Mouse (Mus musculus) embryonic facial prominence, embryonic 10.5 days (tissue): ENCODE data around the gene Nav1. TPM values are rescaled to one million over a fixed set of nuclear protein-coding genes. Genes with fewer than 3 reads are reported as not detected.

Experiments used
- DNase-seq: peaks from one replicate; pipeline ENCODE4 v3.0.0-alpha.2; 2017; ENCODE audit warnings: low spot score
- H3K27ac ChIP-seq: fragments of 300-500 bp; sonication (generic); replicated peaks from 2 replicates; pipeline ENCODE4 v1.5.1; 2016; ENCODE audit warnings: mild to moderate bottlenecking
- H3K27me3 ChIP-seq: fragments of 300-500 bp; sonication (generic); replicated peaks from 2 replicates; pipeline ENCODE4 v1.6.1; 2016; ENCODE audit warnings: low read depth, mild to moderate bottlenecking; ENCODE audit not compliant: poor library complexity, severe bottlenecking
- H3K36me3 ChIP-seq: fragments of 300-500 bp; sonication (generic); replicated peaks from 2 replicates; pipeline ENCODE4 v1.6.1; 2016; ENCODE audit warnings: mild to moderate bottlenecking, moderate library complexity
- H3K4me1 ChIP-seq: fragments of 300-500 bp; sonication (generic); 2 replicates; pipeline ENCODE4 v1.6.1; 2016
- H3K4me3 ChIP-seq: fragments of 300-500 bp; sonication (generic); 2 replicates; pipeline ENCODE4 v1.5.1; 2016; ENCODE audit warnings: mild to moderate bottlenecking, moderate library complexity
- H3K9me3 ChIP-seq: fragments of 300-500 bp; sonication (generic); 2 replicates; pipeline ENCODE4 v1.6.1; 2016; ENCODE audit warnings: mild to moderate bottlenecking
- WGBS: fragments of 180-500 bp; shearing (Covaris S2); methylation state at CpG from one replicate; pipeline ENCODE4 v1.1.7; 2016; 5-methylcytosine and 5-hydroxymethylcytosine counted together
- polyA plus RNA-seq: library from polyadenylated mRNA; unstranded; fragments of >200 nt; fragmentation: Nextera tagmentation; extraction: Ambion mirVana; gene quantifications from 2 replicates; pipeline ENCODE4 v1.2.1, GENCODE M21; 2016

Nav1 gene
- polyA plus RNA-seq, 1 experiment from 2014 or later: 24.1 TPM

DNA sequence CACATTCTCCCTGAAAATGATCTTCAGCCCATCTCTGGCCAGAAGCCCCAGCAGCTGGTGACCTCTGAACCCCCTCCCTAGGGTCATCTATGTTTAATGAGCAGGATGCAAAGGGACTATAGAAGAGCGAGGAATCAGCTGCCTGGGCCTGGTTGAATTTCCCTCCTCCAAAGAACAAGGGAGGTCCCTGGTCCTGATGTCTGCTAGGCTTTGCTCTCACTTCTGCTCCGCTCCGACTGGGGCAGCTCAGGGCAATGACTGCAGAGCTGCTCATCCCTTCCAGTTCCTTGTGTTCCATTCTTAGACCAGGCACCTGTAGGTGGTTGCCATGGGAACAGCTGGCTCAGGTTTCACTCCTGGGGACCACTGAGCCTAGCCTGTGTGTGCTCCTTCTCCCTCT, 56.2 kb downstream of the Nav1 start:
- H3K4me3 ChIP-seq: no peak overlapping the region
- DNase-seq: peak; percentile 63
- WGBS: 45% methylated on average over 3 of the region's 3 CpGs
- H3K27me3 ChIP-seq: 0 out of 2 replicates have a peak, but pooled peaks cover 1% of the 10 kb centered on the region
- peaks cover 75% of the 10 kb centered on the region for H3K4me1 ChIP-seq
- no peaks in the 10 kb centered on the region for H3K9me3 ChIP-seq
- no peak overlapping the region for H3K27ac ChIP-seq
- H3K36me3 ChIP-seq: no peaks in the 10 kb centered on the region

DNA sequence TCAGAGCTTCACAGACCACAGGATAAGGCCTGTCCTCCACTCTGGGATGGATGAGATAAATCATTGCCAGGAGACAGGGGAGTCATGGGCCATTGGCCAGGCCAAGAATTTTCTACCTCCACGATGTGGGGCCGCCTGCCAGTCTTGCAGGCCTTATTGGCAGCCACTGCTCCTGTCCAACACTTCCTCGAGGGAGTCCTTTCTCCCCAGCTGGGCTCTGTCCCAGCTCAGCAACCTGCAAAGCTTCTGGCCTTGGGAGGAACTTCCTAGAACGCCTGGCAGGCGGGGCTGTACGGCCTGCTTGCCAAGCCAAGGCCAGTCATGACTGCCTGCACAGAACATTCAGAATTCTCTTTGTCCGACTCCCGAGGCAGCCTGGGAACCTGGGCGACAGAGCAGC, 58.3 kb downstream of the Nav1 start:
- Histone ChIP-seq H3K4me1 (peaks cover 71% of the 10 kb centered on the region), H3K9me3 (no peaks in the 10 kb centered on the region), H3K27ac (0 out of 2 replicates have a peak overlapping the region, but pooled peaks have one; percentile 48), H3K36me3 (no peaks in the 10 kb centered on the region), H3K27me3 (no peaks in the 10 kb centered on the region), H3K4me3 (no peak overlapping the region)
- 86% methylated on average over 9 of the region's 9 CpGs for WGBS
- no peak for DNase-seq

DNA sequence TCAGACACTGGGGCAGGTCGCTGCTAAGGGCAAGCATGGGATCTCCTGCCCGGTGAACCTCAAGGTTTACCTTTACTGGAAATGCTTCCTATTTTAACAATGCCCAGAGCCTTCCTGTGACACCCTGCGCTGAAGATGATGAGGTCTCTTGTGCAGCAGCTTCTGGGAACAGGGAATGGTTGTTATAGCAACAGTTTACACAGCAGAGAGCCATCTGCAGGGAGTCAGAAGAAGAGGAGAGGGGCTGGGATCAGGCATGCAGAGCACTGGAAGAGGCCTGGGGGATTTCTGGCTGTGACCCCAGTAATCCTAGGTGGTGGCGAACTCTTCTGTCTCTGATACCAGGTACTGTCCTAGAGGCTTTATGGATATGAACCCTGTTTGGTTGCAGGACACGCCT, 61.0 kb downstream of the Nav1 start:
- Histone ChIP-seq H3K9me3 (no peaks in the 10 kb centered on the region), H3K27ac (no peak overlapping the region), H3K36me3 (no peaks in the 10 kb centered on the region), H3K4me3 (no peak overlapping the region), H3K4me1 (peaks cover 66% of the 10 kb centered on the region), H3K27me3 (no peaks in the 10 kb centered on the region)
- no peak for DNase-seq
- 69% methylated on average over 5 of the region's 5 CpGs for WGBS

DNA sequence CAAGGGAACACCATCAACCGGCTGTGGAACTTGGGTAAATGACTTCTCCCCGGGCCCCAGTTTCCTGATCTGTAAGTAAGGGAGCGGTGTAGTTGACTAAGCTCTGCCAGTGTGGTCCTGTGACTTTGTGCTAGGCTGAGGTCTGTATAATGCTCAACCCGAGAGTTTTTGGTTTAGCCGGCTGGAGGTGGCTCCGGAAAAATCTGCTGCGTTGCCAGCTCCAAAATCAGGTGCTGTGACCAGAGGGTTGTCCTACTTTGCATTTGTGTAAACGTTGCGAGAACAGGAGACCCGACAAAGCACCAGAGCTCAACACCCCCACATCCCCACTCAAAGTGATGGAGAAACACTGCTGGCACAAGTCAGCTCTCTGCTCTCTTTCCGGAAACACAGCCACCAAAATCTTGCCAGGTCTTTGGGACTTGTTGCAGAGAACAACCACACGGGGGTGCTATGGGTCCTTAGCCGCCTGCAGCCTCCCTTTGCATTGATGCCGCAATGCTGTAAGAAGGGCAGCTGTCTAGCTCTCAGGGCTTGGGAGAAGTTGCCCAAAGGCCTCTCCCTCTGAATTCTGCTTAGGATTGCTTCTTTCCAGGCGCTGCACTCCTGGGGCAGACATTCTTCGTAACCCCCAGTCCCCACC, 62.5 kb downstream of the Nav1 start:
- Histone ChIP-seq H3K9me3 (no peaks in the 10 kb centered on the region), H3K4me1 (peaks cover 55% of the 10 kb centered on the region), H3K4me3 (no peak overlapping the region), H3K27me3 (no peaks in the 10 kb centered on the region), H3K27ac (peak overlapping the region; percentile 3; the same call in 1 of the 2 replicates), H3K36me3 (no peaks in the 10 kb centered on the region)
- 41% methylated on average over 16 of the region's 16 CpGs for WGBS
- DNase-seq: peak; percentile 86

DNA sequence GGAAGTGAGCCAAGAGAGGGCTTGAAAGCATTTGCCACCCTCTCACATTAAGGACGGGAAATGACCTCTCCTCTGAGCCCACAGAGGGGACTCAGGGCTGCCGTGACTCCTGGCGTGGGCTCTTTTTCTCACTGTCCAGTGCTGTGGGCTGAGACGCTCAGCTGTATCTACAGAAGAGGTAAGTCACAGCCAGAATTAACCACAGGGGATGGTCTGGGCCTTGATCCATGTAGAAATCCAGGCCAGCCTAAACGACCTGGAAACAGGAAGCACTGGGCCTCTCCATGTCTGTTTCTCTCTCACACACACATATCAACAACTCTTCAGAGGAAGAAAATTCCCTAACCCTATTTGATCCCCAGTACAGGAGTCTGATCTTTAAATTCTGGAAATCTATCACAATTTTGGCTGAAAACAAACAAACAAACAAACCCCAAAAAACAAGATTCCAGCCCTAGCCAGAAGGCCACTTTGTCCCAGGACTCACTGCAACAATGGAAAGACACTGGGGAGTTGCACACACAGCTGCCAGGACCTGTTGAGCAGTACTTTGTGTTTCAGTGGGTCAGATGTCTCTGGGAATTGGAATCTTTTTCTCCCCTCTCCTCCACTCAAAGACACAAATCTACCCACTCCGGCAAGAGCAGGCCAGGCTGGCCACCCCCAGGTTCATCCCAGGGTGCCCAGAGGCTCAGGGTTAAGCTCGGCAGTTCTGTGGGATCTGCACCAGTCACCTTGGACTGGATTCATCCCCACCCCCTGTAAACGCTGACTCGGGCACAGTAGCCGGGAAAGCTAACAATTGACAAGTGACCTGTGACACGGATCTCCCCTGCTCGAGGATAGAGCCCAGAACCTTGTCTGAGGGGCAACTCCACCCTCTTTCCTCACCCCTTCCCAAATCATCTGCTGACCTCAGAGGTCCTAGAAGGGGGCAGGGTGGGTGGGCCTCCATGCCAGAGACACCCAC, 64.0 kb downstream of the Nav1 start:
- Histone ChIP-seq H3K36me3 (no peaks in the 10 kb centered on the region), H3K4me1 (peaks cover 41% of the 10 kb centered on the region), H3K27ac (peak overlapping the region; percentile 24; the same call in 1 of the 2 replicates), H3K9me3 (no peaks in the 10 kb centered on the region), H3K27me3 (no peaks in the 10 kb centered on the region), H3K4me3 (no peak overlapping the region)
- 43% methylated on average over 12 of the region's 12 CpGs for WGBS
- no peak for DNase-seq

DNA sequence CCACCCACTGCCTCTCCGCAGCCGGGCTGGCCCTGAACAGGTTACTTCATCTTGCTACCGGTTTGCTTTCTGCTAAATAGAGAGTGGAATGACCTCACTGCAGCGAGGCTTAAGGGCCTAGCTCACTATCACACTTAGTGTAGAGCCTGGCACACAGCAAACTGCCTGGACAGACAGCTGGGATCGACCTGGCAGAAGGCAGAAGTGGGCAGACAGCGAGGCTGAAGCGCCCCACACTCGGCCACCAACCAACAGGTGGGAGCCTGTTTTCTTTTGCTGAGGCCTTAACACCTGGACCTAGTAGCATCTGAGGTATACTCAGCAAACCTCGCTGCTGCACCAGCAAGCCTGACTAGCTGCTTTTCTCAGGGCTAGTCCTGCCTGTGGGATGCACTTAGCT, 65.0 kb downstream of the Nav1 start:
- Histone ChIP-seq H3K4me3 (no peak overlapping the region), H3K27me3 (no peaks in the 10 kb centered on the region), H3K36me3 (peaks cover 3% of the 10 kb centered on the region), H3K9me3 (no peaks in the 10 kb centered on the region), H3K4me1 (peaks cover 47% of the 10 kb centered on the region), H3K27ac (no peak overlapping the region)
- 85% methylated on average over 9 of the region's 9 CpGs for WGBS
- no peak for DNase-seq

DNA sequence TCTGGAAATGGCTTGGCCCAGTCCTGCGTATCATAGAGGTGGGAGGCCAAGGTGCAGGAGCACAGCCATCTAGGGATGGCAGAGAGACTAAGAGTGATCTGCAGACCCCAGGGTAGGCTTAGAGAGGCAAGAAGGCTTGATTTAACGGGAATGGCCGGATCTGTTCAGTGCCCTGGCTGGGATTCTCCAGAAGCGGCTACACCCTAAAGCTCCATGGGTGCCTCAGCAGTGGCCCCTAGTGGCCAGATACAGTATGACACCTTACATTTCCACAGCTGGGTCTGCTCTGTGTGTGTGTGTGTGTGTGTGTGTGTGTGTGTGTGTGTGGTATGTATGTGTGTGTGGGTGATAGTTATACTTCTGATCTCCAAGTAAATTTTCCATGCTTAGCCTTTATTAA, 66.8 kb downstream of the Nav1 start:
- Histone ChIP-seq H3K27ac (no peak overlapping the region; the same call in 1 of the 2 replicates), H3K9me3 (no peaks in the 10 kb centered on the region), H3K4me1 (peaks cover 47% of the 10 kb centered on the region), H3K36me3 (peaks cover 14% of the 10 kb centered on the region), H3K4me3 (no peak overlapping the region), H3K27me3 (no peaks in the 10 kb centered on the region)
- 25% methylated on average over 4 of the region's 4 CpGs for WGBS
- peak; percentile 87 for DNase-seq

DNA sequence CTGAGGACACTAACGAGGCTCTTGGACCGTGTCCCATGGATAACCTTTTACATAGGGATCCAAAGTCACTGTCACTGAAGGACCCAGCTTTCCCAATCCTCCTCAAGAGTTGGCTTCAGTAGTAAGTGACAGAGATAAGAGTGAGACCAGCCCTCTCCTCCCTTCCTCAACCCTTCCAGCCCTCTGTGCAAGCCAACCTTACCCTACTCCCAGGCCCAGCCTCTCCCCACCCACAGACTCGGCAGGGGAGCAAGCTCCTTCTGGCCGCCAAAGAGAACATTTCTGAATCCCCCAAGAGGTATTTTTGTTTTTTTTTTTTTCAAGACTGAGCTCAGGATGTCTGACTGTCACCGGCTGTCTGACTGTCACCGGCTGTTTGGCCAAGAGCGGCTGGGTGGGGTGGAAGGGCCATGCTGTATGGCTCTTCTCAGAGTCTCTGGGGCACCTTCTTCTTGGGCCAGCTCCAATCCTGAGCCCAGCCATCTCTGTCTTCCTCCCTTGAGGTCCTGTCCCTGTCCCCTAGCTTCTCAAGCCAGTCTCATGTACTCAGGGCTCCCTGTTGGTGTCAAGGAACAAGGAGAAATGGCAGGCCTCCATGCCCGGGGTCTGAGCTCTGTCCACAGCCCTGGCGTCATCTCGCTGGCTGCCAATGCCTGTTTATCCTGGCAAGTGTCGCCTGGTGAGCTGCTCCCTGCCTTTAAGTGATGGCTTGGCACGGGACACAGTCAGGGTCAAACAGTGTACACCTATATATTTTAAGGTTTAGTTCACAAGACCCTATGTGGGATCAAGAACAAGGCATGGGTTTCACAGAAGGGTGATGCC, 68.4 kb downstream of the Nav1 start:
- H3K36me3 ChIP-seq: peaks cover 21% of the 10 kb centered on the region
- no peak overlapping the region for H3K4me3 ChIP-seq
- no peak overlapping the region for H3K27ac ChIP-seq
- no peaks in the 10 kb centered on the region for H3K9me3 ChIP-seq
- no peak for DNase-seq
- peaks cover 44% of the 10 kb centered on the region for H3K4me1 ChIP-seq
- H3K27me3 ChIP-seq: no peaks in the 10 kb centered on the region
- 84% methylated on average over 12 of the region's 12 CpGs for WGBS

DNA sequence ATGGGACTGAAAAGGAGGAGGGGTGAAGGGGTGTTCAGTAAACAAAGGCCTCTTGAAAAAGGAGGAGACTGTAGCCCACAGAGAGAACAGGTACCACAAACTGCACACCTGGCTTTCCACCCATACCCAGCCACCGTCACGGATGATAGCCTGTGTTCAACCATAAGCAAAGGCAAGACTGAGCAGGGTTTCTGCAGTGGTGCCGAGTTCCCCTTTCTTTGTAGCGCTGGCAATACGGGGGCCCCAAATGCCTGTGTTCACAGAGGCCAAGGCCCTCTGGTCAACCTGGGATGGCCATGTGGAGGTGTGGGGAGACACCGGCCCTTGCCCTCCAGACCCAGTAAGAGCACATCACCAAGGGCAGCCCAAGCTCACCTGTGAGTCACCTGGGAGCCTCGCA, 70.3 kb downstream of the Nav1 start:
- H3K4me1 ChIP-seq: peaks cover 38% of the 10 kb centered on the region
- no peaks in the 10 kb centered on the region for H3K9me3 ChIP-seq
- 94% methylated on average over 7 of the region's 7 CpGs for whole genome bisulfite sequencing
- peaks cover 37% of the 10 kb centered on the region for H3K36me3 ChIP-seq
- no peaks in the 10 kb centered on the region for H3K27me3 ChIP-seq
- H3K27ac ChIP-seq: peak overlapping the region; percentile 40; the same call in 1 of the 2 replicates
- DNase-seq: no peak
- H3K4me3 ChIP-seq: no peak overlapping the region

DNA sequence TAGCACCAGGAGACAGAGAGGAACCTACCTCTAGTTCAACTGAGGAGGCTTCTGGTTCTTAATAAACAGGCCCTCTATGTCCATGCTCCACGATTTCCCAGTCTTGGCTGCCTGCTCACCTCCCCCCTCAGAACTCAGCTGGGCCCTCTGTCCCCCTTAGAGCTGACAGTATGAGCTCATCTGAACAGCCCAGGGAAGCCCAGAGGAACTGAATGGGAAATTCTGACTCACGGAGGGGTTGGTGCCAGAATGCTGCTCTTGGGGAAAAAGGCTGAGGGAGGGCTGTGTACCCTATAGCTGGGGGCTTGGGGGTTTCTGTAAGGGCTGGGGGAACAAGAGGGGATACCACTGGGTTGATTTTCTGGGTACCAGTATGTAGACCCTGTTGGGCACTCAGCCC, 70.8 kb downstream of the Nav1 start:
- peak overlapping the region; percentile 10; the same call in 1 of the 2 replicates for H3K27ac ChIP-seq
- H3K4me3 ChIP-seq: no peak overlapping the region
- H3K36me3 ChIP-seq: peaks cover 42% of the 10 kb centered on the region
- WGBS: 78% methylated on average over 2 of the region's 2 CpGs
- H3K27me3 ChIP-seq: no peaks in the 10 kb centered on the region
- no peaks in the 10 kb centered on the region for H3K9me3 ChIP-seq
- H3K4me1 ChIP-seq: peaks cover 39% of the 10 kb centered on the region
- no peak for DNase-seq

DNA sequence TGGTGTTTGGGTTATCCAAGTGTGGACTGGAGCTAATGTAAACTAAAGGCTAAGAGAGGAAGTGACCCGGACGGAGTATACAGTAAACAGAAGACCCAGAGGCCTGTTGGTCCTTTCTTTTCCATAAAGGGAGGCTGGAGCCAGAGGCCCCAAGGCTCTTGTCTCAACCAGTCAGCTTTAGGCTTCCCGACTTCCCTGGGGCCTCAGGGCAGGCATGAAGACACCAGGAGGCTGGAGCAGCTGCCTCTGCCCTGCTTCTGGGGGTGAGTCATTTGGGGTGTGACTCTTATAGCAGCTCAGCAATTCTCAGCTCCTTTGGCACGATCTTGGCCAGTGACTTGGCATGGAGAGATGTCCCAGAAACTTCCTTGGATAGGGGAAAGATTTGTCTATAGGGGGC, 71.8 kb downstream of the Nav1 start:
- Histone ChIP-seq H3K27ac (peak overlapping the region; percentile 35), H3K4me3 (no peak overlapping the region), H3K36me3 (peaks cover 51% of the 10 kb centered on the region), H3K4me1 (peaks cover 44% of the 10 kb centered on the region), H3K27me3 (no peaks in the 10 kb centered on the region), H3K9me3 (no peaks in the 10 kb centered on the region)
- 42% methylated on average over 4 of the region's 4 CpGs for WGBS
- no peak for DNase-seq

DNA sequence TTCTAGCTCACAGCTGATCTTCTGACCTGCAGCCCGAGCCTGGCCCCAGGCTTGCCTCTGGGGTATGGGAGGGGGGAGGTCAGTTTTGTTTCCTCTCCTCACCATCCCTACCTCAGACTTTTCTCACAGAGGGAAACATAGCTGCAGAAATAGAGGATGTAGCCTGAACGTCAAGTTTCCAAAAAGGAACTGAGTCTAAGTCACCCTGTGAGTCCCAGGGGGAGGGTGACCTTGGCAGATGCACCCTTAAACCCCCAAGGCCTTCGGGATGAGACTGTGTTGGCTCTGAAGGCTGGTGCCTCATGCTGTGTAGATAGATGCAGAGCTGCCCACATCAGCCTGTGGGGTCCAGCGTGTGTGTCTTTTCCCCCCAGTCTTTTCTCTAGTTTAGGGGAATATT, 72.3 kb downstream of the Nav1 start:
- Histone ChIP-seq H3K36me3 (peaks cover 55% of the 10 kb centered on the region), H3K9me3 (no peaks in the 10 kb centered on the region), H3K4me3 (no peak overlapping the region), H3K4me1 (peaks cover 41% of the 10 kb centered on the region), H3K27me3 (no peaks in the 10 kb centered on the region), H3K27ac (peak overlapping the region; percentile 35; the same call in 1 of the 2 replicates)
- 61% methylated on average over 4 of the region's 4 CpGs for WGBS
- DNase-seq: no peak
